Mouse (Mus musculus) cerebellum, postnatal 10 days (tissue): ENCODE data around the gene Emsy.
A peak's percentile ranks its signal among the peaks of the same experiment; 100 is the strongest.

Experiments used
- DNase-seq, 2 experiments: peaks; one replicate each; pipeline ENCODE4 v3.0.0; 2021; ENCODE audit warnings: mixed read lengths in 2 of 2

Gene Emsy

DNA sequence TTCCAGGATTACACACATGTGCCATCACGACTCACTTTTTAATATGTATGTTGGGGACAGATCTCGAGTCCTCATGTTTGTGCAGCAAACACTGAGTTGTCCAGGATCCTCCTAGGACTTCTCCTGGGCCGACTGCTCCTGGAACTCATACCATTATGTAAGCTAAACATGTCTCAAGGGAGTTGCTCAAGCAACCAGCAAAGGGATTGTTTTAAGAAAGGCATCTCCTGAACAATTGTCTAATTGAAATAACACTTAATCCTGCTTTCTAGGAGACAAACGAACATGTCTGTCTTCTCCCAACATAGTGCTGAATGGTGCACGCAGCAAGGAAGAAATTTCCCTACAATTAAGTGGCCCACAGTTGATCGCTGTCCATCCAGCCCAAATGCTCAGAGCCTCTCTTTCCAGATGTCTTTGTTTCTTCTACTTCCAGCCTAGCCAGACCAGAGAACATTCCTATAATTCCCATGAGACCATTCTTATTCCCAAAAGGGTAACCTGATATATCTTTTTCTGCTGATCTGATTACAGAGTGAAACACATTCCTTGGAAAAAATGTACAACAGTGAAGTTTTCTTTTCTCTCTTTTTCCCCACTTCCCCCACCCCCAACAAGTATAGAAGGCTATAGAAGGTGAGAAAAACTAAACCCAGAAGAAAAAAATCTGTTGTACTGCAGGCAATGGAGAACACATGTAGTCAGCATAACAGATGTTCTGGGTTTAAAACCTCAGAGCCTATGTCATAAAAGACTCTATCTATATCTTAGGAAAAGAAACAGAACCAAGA lies 11.6 kb upstream of the Emsy start:
- no peak for DNase-seq

DNA sequence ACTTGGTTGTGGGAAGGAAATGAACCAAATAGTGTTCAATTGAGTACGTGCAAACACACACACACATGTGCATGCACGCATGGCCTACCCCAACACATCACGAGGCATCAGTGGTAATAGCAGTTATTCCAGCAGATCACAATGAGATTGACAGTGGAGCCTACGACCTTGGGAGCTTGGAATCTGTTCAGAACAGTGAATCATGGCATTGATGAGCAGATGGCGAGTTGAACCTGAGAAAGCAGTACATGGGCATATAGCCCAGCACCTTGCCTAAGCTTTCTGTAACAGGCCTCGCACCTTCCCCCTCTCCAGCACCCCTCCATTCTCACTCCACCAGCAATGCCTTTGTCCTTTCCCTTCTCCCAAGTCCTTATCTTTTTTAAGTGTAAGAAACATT lies 9.1 kb upstream of the Emsy start:
- peak; percentile 61 to 68 for DNase-seq

- no peak for DNase-seq
Measured at GRCm38 (mm10) chr7:98665166-98665565, 8.6 kb upstream of the Emsy start.

DNA sequence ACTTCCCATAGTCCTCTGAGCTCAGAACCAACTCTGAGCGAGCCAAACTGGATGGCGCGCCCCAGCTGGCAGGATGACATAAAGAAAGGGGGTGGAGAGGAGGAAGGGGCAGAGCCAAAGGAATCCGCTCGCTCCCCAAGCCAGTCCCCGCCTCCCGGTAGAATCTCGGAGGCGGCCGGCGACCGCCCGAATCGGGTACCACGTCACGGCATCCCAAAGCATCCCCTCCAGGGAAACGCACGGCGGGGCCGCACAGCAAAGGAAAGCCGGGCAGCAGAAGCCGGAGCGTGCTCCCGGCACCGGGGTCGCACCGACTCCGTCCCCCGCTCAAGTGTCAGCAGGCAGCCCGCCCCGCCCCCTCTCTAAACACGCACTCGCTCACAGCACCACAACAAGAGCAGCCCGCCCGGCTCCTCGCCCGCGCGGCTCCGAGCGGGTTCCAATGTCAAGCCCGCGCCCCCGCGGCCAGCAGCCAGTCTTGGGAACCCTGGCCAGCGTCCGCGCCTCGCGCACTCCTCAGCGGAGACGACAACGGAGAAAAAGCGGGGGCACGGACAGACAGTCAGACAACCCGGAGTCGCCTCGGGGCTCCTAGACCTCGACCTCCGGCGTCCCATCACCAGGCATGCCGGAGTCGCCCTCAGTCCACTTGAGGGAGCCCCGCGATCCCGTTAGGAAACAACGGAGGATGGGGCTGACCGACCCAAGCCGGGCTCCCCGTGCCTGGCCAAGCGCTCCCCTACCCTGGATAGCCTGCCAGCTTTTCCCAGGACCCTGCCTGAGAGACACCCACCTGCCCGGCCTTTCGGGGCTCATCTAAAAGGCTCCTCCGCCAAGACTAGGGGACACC lies 677 bp downstream of the Emsy start:
- peak; percentile 90 to 92 for DNase-seq

GRCm38 (mm10) chr7:98651651-98652050 lies 4.9 kb downstream of the Emsy start:
- no peak for DNase-seq

- no peak for DNase-seq
Measured at GRCm38 (mm10) chr7:98644238-98644637, 12.3 kb downstream of the Emsy start.

DNA sequence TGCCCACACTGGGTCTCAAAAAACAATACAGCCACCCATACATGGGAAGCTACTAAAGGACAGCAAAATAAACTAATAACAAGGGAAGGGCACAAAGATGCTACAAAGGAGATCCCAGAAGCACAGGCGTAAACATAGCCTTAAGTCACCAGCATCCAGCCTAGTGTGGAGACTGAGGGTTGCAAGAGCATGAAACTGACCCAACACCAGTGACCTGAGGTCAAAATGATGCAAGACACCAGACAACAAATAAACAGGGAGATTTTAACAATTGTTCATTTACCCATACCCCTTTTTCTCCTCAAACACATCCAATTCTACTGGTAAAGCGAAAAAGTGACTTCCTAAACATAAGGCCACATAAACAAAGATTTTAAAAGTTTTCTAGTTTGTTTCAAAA lies 20.0 kb downstream of the Emsy start:
- no peak for DNase-seq

DNA sequence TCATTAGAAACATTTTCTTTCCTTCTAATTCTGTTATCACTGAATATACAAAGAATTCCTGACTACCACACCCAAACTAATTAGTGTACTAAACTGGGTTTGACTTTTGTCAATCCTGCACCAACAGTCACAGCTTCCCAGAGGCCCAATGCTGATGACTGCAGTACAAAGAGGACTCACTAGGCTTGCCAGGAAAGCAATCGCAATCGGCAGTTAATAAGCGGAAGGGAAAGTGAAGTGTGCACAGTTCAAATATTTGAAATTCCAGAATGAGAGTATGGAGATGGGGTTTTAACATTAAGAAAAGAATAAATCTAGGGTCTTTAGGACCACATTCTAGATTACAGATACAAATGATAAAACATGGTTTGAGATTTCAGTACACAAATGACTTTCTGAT lies 23.6 kb downstream of the Emsy start:
- no peak for DNase-seq

- no peak for DNase-seq
Measured at GRCm38 (mm10) chr7:98629947-98630346, 26.6 kb downstream of the Emsy start.

GRCm38 (mm10) chr7:98617739-98618138 lies 38.8 kb downstream of the Emsy start:
- DNase-seq, result no peak

GRCm38 (mm10) chr7:98612936-98613335 lies 43.6 kb downstream of the Emsy start:
- peak in 1 of 2 experiments; percentile 20 for DNase-seq

DNA sequence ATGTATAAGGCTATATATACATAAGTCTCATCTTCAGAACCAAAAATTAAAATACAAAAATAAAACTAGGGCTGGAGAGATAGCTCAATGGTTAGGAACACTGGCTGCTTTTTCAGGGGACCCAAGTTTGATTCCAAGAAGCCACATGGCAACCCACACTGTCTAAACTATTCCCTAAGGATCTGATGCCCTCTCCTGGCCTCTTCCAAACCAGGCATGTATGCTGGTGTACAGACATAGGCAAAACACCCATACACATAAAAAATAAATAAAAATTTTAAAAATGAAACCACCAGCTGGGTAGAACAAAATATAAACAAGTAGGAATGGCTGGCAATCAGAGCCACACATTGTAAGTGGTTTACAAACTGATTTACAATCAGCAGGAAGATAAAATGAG lies 48.1 kb downstream of the Emsy start:
- DNase-seq, result no peak

GRCm38 (mm10) chr7:98607158-98607557 lies 49.4 kb downstream of the Emsy start:
- DNase-seq, result peak; percentile 50 to 65

DNA sequence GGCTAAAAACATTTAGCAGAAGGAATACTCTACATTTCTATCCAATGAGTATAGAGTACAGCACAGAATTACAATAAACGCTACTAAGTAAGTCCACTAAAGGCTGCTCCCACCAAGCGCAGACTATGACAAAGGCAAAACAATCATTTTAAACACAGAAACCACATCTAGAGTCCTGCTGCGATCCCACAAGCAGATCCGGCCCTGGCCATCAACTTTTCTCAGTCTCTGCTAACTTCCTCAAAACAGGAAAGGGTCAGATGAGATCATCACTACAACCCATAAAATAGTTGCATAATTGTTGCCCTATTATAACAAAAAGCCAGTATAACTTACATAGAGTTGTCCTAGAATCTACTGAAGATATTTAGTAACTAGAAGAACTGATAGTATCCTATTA lies 54.9 kb downstream of the Emsy start:
- DNase-seq, result no peak

- DNase-seq, result no peak
Measured at GRCm38 (mm10) chr7:98597402-98597801, 59.2 kb downstream of the Emsy start.

DNA sequence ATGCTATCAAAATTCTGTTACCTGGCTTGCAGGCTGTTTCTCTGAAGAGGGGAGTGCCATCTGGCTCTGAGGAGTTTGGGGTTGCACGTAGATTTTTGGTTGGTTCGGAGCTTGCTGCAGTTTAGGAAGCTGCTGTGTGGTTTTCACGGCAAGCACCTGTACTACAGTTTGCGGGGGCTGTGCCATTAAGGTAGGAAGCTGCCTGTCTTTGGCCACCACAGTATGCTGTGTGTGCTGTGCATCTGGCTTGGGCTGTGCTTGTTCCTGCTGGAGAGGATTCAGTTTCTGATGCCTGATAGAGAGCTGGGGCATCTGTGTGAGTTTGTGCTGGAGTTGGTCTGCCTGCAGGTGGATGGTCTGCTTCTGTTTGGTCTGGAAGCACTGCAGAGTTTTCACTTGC lies 61.9 kb downstream of the Emsy start:
- no peak for DNase-seq

GRCm38 (mm10) chr7:98593276-98593675 lies 63.3 kb downstream of the Emsy start:
- DNase-seq, result peak; percentile 70 to 72

DNA sequence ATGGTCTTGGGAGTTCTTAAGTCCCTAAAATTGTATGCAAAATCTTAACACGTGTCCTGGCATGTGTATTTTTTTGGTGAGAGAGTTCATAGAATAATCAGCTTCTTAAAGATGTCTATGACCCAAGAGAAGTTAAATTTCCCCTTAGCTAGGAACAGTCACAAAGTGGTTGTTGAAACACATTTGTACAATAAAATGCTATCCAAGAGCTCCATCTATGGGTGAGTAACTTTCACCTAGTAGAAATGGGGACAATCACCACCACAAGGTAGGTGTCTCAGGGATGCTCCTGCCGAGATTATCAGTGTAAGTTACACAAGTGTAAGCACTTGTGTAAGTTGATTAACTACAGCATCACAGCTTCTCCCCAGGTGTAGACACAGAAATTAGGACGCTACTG lies 67.6 kb downstream of the Emsy start:
- peak in 1 of 2 experiments; percentile 50 for DNase-seq

DNA sequence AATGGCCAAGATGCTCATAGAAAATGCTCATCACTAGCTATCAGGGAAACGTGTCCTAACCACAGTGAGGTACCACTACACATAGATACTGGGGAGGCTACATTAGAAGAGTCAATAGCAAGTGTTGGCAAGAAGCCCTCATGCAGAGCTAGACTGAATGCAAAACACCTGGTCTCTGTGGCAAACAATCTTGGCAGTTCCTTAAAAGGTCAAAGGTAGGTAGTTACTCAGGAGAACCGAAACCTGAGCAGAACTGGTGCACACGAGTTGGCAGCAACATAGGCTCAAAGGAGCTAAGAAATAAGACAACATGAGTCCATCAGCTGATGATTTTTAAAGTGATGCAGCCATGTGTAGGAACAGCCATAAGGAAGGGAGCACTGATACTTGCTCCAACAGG lies 70.3 kb downstream of the Emsy start:
- no peak for DNase-seq

DNA sequence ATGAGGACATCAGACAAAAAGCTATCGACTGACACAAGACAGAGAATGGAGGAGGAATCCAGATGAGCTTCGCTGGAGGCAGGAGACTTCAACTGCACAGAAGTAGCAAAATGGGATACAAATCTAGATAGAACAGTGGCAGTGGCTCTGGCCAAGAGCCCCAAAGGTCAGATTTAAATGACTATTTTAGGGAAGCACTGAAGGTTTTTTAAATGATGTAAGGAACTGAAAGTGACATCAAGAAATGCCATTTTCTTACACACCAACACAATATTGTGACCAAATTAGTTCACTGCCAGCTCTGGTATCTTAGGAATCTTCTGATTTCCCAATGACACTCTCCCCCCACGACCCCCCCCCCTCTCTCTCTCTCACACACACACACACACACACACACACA lies 72.0 kb downstream of the Emsy start:
- no peak for DNase-seq

GRCm38 (mm10) chr7:98581266-98581665 lies 75.3 kb downstream of the Emsy start:
- DNase-seq, result no peak

DNA sequence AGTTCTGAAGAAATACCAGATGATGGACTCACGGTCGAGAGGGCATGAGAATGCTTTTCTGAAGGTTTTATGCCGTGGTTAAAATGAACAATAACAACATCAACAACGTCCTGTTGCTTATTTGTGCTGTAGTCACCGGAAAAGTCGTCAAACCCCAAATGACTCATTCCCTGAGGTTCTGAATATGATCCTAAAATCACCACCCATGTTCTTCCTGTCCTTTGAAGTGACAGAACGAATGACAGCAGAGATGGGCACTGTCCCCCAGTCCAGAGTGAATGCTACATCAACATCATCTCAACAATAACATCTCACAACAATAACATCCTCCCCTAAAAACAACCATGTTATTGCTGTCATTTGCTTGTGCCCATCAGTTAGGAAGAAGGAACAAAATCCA lies 76.1 kb downstream of the Emsy start:
- DNase-seq, result no peak

DNA sequence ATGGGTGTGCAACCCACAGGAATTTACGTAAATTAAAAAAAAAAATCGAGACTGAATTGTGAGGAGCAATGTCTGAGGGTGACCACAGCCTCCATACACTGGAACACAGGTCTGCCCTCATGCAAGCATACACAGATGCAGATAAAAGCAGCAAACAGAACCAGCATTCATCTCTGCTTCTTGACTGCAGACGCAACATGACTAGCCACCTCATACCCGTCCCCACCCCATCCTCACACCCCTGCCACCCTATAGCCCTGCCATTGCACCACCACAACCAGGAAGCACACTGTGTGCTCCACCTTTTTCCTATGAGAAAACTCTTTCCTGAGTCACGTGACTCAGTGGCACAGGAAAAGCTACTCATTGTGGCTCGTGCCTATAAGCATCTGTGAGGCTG lies 76.9 kb downstream of the Emsy start:
- DNase-seq, result no peak

DNA sequence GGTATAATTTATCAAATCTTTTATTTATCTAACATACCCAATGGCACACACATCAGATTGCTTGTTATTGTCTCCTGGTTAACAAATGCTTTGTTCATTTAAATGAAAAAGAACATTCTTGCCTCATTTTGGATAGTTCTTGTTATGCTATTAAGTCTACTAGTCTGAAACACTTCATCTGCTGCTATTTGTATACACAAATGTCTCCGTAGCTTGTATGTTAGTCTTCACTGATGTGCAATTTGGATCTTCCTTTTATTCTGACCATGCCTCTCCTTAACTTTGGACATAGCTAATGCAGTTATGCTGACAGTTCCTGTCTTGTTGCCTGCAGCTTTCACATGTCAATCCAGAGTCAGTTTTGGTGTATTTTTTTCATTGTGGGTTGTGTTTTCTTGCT lies 79.1 kb downstream of the Emsy start:
- no peak for DNase-seq
